Mouse (Mus musculus): ENCODE results near the gene Cspg4. TPM values are rescaled to one million over a fixed set of nuclear protein-coding genes. Genes with fewer than 3 reads are reported as not detected.
A peak's percentile ranks its signal among the peaks of the same experiment; 100 is the strongest.

The Cspg4 gene
- polyA plus RNA-seq, 1 experiment from 2014 or later: 9.1 TPM

DNA sequence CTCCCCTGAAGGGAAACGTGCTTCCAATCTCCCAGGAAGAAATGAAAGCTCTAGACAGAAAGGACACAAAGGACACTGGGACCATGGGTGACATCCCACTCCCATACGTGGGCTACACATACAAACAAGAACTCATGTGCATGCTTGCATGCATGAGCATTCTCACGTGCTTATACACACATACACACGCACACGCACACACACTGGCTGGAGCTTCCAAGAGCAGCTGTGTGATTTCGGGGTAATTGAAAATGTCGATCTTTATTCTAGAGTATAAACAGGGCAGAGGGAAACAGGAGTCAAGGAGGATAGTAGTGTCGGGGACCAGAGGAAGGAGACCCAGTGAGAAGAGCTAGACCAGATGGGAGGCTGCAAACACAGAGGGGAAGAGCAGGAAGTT is 20.2 kb upstream of the Cspg4 start:
- ATAC-seq: no peak
- 55% methylated on average over 8 of the region's 8 CpGs for WGBS
- H3K4me3 ChIP-seq (ENCODE audit: low read depth, low read length): no peak overlapping the region

DNA sequence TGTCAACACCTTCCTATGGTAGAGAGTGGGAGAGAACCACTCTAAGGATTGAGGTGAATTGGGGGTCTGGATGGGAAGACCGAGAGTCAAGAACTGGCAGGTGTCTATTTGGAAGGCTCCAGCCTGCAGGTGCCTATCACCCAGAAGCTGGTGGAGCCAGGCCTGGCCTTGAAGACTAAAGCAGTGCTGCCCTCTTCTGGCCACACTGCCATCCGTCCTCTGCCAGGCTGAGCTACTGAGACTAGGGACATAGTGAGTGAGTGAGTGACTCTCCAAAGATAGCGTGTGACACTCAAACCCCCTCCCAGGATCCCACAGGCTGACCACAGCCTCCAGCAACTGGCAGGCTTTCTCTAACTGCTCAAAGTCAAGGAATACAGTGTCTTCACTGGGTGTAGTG is 17.3 kb upstream of the Cspg4 start:
- Histone ChIP-seq H3K27me3 (replicated peaks; ENCODE audit: insufficient read depth, low read length) (no peaks in the 10 kb centered on the region), H3K9me3 (ENCODE audit: low read length) (no peaks in the 10 kb centered on the region), H3K27ac (ENCODE audit: low read length) (no peak overlapping the region), H3K36me3 (ENCODE audit: insufficient read depth, low read length) (no peaks in the 10 kb centered on the region), H3K9ac (replicated peaks; ENCODE audit: low read depth) (no peak overlapping the region), H3K4me1 (ENCODE audit: insufficient read depth, low read depth, low read length) (peaks cover 3% of the 10 kb centered on the region; the same call in 1 of the 2 replicates), H3K4me2 (replicated peaks; ENCODE audit: low read depth, low read length) (no peak overlapping the region), H3K4me3 (ENCODE audit: low read depth, low read length) (no peak overlapping the region)
- ATAC-seq (no peak), DNase-seq (ENCODE audit: low spot score) (peak; percentile 66)
- 14% methylated on average over 3 of the region's 3 CpGs for WGBS
- TF ChIP-seq EP300 (IDR thresholded peaks at IDR 0.05): no peak
- peak; percentile 85 for TF ChIP-seq CTCF (IDR thresholded peaks at IDR 0.05)

More for the DNA sequence above, 20.2 kb upstream of the Cspg4 start:
- Histone ChIP-seq H3K4me2 (replicated peaks; ENCODE audit: low read depth, low read length) (no peak overlapping the region), H3K36me3 (ENCODE audit: insufficient read depth, low read length) (no peaks in the 10 kb centered on the region), H3K9ac (replicated peaks; ENCODE audit: low read depth) (no peak overlapping the region), H3K27me3 (replicated peaks; ENCODE audit: insufficient read depth, low read length) (no peaks in the 10 kb centered on the region), H3K27ac (ENCODE audit: low read length) (no peak overlapping the region), H3K4me1 (ENCODE audit: insufficient read depth, low read depth, low read length) (no peaks in the 10 kb centered on the region), H3K9me3 (ENCODE audit: low read length) (no peaks in the 10 kb centered on the region)
- no peak for DNase-seq (ENCODE audit: low spot score)
- TF ChIP-seq CTCF (IDR thresholded peaks at IDR 0.05) (no peak), EP300 (IDR thresholded peaks at IDR 0.05) (no peak)

DNA sequence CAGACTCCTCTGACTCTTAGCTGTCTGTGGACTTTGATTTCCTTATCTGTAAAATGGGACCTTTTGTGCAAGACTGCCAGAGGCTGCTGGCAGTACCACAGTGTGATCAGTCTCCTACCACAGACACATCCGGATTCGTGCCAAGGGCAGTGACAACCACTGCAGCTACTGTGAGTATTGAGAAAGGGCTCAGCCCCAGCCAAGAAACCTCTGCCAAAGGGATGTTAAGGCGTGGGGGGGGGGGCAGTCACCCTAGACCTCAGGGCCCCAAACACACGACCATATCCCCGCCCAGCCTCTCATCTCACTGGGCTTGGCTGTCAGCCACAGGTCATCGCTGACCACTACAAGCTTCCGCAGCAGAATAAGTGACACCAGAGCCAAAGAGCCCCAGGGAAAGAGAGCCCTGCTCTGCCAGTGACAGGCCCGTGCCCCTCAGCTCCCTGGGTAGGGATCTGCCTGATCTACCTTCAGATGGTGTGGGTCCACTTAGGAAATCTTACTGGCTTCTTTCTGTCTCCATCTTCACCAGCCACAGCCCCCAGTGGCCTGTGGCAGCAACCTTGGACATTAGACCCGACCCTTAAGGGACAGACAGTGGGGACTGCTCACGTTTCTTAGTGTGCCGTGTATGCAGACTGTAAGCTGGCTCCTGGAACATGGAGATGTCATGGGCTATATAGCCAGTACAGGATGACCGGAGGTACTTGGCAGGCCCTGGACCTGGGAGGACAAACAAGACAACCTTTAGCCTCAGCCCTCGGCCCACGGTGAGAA is 14.5 kb upstream of the Cspg4 start:
- ATAC-seq: peak; percentile 51
- 53% methylated on average over 14 of the region's 14 CpGs for WGBS

DNA sequence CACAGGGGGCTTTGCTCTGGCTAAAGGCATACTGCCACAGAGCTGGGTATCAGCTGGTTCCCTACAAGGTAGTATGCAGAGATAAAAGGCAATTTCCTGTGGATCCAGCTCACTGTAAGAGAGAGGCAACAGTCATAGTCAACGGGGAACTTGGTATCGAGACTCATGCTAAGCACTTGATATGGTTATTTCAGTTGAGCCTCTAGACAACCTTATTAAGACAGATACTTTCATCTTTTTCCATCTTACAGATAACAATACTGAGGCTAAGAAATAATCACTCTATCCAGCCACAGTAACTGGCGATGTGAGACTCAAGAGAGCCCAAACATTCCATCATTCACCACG is 14.0 kb upstream of the Cspg4 start:
- no peak overlapping the region for H3K4me2 ChIP-seq (replicated peaks; ENCODE audit: low read depth, low read length)
- H3K27ac ChIP-seq (ENCODE audit: low read length): no peak overlapping the region
- no peak overlapping the region for H3K9ac ChIP-seq (replicated peaks; ENCODE audit: low read depth)
- H3K27me3 ChIP-seq (replicated peaks; ENCODE audit: insufficient read depth, low read length): no peaks in the 10 kb centered on the region
- no peak for ATAC-seq
- no peaks in the 10 kb centered on the region for H3K9me3 ChIP-seq (ENCODE audit: low read length)
- no peak for DNase-seq (ENCODE audit: low spot score)
- no peak for TF ChIP-seq CTCF (IDR thresholded peaks at IDR 0.05)
- no peak for TF ChIP-seq EP300 (IDR thresholded peaks at IDR 0.05)
- H3K36me3 ChIP-seq (ENCODE audit: insufficient read depth, low read length): no peaks in the 10 kb centered on the region
- H3K4me3 ChIP-seq (ENCODE audit: low read depth, low read length): no peak overlapping the region
- WGBS: 76% methylated on average over 4 of the region's 4 CpGs
- H3K4me1 ChIP-seq (ENCODE audit: insufficient read depth, low read depth, low read length): peaks cover 3% of the 10 kb centered on the region; the same call in 1 of the 2 replicates

More for the DNA sequence above, 14.5 kb upstream of the Cspg4 start:
- H3K9me3 ChIP-seq (ENCODE audit: low read length): no peaks in the 10 kb centered on the region
- no peak overlapping the region for H3K4me2 ChIP-seq (replicated peaks; ENCODE audit: low read depth, low read length)
- H3K36me3 ChIP-seq (ENCODE audit: insufficient read depth, low read length): no peaks in the 10 kb centered on the region
- H3K27me3 ChIP-seq (replicated peaks; ENCODE audit: insufficient read depth, low read length): no peaks in the 10 kb centered on the region
- no peak overlapping the region for H3K27ac ChIP-seq (ENCODE audit: low read length)
- H3K4me3 ChIP-seq (ENCODE audit: low read depth, low read length): no peak overlapping the region
- peak; percentile 58 for DNase-seq (ENCODE audit: low spot score)
- no peak overlapping the region for H3K9ac ChIP-seq (replicated peaks; ENCODE audit: low read depth)
- H3K4me1 ChIP-seq (ENCODE audit: insufficient read depth, low read depth, low read length): peaks cover 3% of the 10 kb centered on the region; the same call in 1 of the 2 replicates
- TF ChIP-seq EP300 (IDR thresholded peaks at IDR 0.05) (no peak), CTCF (IDR thresholded peaks at IDR 0.05) (no peak)

DNA sequence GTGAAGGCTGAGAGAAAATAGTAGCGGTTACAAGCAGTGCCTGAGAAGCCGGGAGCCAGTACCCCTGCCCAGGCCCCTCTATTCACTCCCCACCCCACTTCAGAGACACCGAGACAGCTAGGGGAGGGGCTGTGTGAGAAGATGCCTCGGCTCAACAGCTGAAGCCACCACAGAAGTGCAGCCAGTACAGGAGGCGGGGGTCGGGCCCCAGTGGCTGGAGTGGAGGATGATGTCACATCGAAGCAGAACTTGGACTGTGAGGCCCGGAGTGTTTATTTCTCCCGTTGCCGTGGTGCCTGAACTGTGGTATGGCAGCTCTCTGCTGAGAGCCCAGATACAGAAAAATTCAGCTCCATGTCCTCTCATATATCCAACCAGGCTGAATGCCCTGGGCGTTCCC is 13.1 kb upstream of the Cspg4 start:
- DNase-seq (ENCODE audit: low spot score) (peak; percentile 85), ATAC-seq (peak; percentile 88)
- H3K36me3 ChIP-seq (ENCODE audit: insufficient read depth, low read length): no peaks in the 10 kb centered on the region
- no peaks in the 10 kb centered on the region for H3K27me3 ChIP-seq (replicated peaks; ENCODE audit: insufficient read depth, low read length)
- no peak overlapping the region for H3K9ac ChIP-seq (replicated peaks; ENCODE audit: low read depth)
- 15% methylated on average over 11 of the region's 11 CpGs for WGBS
- H3K27ac ChIP-seq (ENCODE audit: low read length): no peak overlapping the region
- TF ChIP-seq EP300 (IDR thresholded peaks at IDR 0.05) (no peak), CTCF (IDR thresholded peaks at IDR 0.05) (no peak)
- H3K4me2 ChIP-seq (replicated peaks; ENCODE audit: low read depth, low read length): no peak overlapping the region
- H3K4me1 ChIP-seq (ENCODE audit: insufficient read depth, low read depth, low read length): peaks cover 3% of the 10 kb centered on the region; the same call in 1 of the 2 replicates
- H3K9me3 ChIP-seq (ENCODE audit: low read length): no peaks in the 10 kb centered on the region
- no peak overlapping the region for H3K4me3 ChIP-seq (ENCODE audit: low read depth, low read length)

DNA sequence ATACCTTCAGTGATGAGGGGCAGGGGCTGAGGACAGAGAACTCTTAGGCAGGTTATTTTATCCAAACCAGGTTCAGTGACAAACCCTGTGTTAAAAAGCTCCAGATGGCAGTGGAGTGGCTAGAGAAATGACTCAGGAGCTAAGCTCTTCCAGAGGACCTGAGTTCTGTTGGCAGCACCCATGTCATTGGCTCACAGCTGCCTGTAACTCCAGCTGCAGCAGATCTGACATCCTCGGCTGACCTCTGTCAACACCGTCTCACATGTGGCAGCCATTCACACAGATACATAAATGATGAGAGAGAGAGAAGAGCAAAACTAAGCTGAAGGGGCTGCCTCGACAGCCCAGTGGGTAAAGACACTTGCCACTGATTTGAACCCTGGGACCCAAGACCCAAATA is 7.4 kb upstream of the Cspg4 start:
- no peaks in the 10 kb centered on the region for H3K36me3 ChIP-seq (ENCODE audit: insufficient read depth, low read length)
- H3K4me3 ChIP-seq (ENCODE audit: low read depth, low read length): no peak overlapping the region
- H3K27ac ChIP-seq (ENCODE audit: low read length): no peak overlapping the region
- 0 out of 2 replicates have a peak, but pooled peaks have one; percentile 28 for ATAC-seq
- no peaks in the 10 kb centered on the region for H3K27me3 ChIP-seq (replicated peaks; ENCODE audit: insufficient read depth, low read length)
- H3K4me2 ChIP-seq (replicated peaks; ENCODE audit: low read depth, low read length): no peak overlapping the region
- DNase-seq (ENCODE audit: low spot score): no peak
- H3K4me1 ChIP-seq (ENCODE audit: insufficient read depth, low read depth, low read length): no peaks in the 10 kb centered on the region
- WGBS: 32% methylated on average over 3 of the region's 3 CpGs
- no peak overlapping the region for H3K9ac ChIP-seq (replicated peaks; ENCODE audit: low read depth)
- TF ChIP-seq EP300 (IDR thresholded peaks at IDR 0.05) (no peak), CTCF (IDR thresholded peaks at IDR 0.05) (no peak)
- H3K9me3 ChIP-seq (ENCODE audit: low read length): no peaks in the 10 kb centered on the region

All from lung, postnatal 0 days (tissue).